Mouse (Mus musculus): ENCODE results near the gene Tmem239. TPM values are rescaled to one million over a fixed set of nuclear protein-coding genes. Genes with fewer than 3 reads are reported as not detected.

Tmem239 gene
- polyA plus RNA-seq, 1 experiment from 2014 or later = not detected

- Histone ChIP-seq H3K4me2 (ENCODE audit: low read length) (no peak overlapping the region), H3K9ac (ENCODE audit: low read depth, low read length) (no peak overlapping the region), H3K27me3 (ENCODE audit: control insufficient read depth, insufficient read depth, low read depth, low read length) (no peaks in the 10 kb centered on the region), H3K4me3 (ENCODE audit: low read depth, low read length) (no peak overlapping the region), H3K4me1 (ENCODE audit: control insufficient read depth, insufficient read depth, low read length) (peaks cover 21% of the 10 kb centered on the region), H3K9me3 (replicated peaks; ENCODE audit: control insufficient read depth, low read length, poor library complexity, severe bottlenecking) (no peaks in the 10 kb centered on the region), H3K27ac (ENCODE audit: low read length) (no peak overlapping the region), H3K36me3 (ENCODE audit: control insufficient read depth, insufficient read depth, low read length) (no peaks in the 10 kb centered on the region)
- 71% methylated on average over 6 of the region's 6 CpGs for WGBS
- ATAC-seq = no peak
Observed at GRCm38 (mm10) chr2:130454748-130455370, 48.6 kb downstream of the Tmem239 start.

Other genes starting within 250 kb of the Tmem239 start
- gene Snrpb, start 227.1 kb upstream of the Tmem239 start, polyA plus RNA-seq (2015; fragmentation: Nextera tagmentation; extraction: Ambion mirVana) = 286 and 305 TPM in 2 replicates
- gene Tmc2, start 211.3 kb upstream of the Tmem239 start, polyA plus RNA-seq (2015; fragmentation: Nextera tagmentation; extraction: Ambion mirVana) = not detected in 2 replicates
- 237 and 239 TPM in 2 replicates for gene Nop56, start 132.0 kb upstream of the Tmem239 start, polyA plus RNA-seq (2015; fragmentation: Nextera tagmentation; extraction: Ambion mirVana)
- gene Idh3b, start 121.9 kb upstream of the Tmem239 start, polyA plus RNA-seq (2015; fragmentation: Nextera tagmentation; extraction: Ambion mirVana) = 170 and 186 TPM in 2 replicates
- gene Ebf4, start 111.3 kb upstream of the Tmem239 start, polyA plus RNA-seq (2015; fragmentation: Nextera tagmentation; extraction: Ambion mirVana) = 3.7 and 4.6 TPM in 2 replicates
- 20.7 and 26.2 TPM in 2 replicates for gene Cpxm1, start 8.9 kb upstream of the Tmem239 start, polyA plus RNA-seq (2015; fragmentation: Nextera tagmentation; extraction: Ambion mirVana)
- gene Gm28372, start 1.2 kb upstream of the Tmem239 start, polyA plus RNA-seq (2015; fragmentation: Nextera tagmentation; extraction: Ambion mirVana) = 0.14 TPM in 1 of 2 replicates, not detected in the other
- 0.51 TPM in 1 of 2 replicates, not detected in the other for gene 1700020A23Rik, start 1.2 kb upstream of the Tmem239 start, polyA plus RNA-seq (2015; fragmentation: Nextera tagmentation; extraction: Ambion mirVana)
- gene Vps16, start 17.9 kb downstream of the Tmem239 start, polyA plus RNA-seq (2015; fragmentation: Nextera tagmentation; extraction: Ambion mirVana) = 99.2 and 110 TPM in 2 replicates
- gene Pced1a, start 18.2 kb downstream of the Tmem239 start, polyA plus RNA-seq (2015; fragmentation: Nextera tagmentation; extraction: Ambion mirVana) = 15.4 and 15.7 TPM in 2 replicates
- gene Ptpra, start 43.8 kb downstream of the Tmem239 start, polyA plus RNA-seq (2015; fragmentation: Nextera tagmentation; extraction: Ambion mirVana) = 137 and 144 TPM in 2 replicates
- 99.4 and 109 TPM in 2 replicates for gene Mrps26, start 157.3 kb downstream of the Tmem239 start, polyA plus RNA-seq (2015; fragmentation: Nextera tagmentation; extraction: Ambion mirVana)
- gene Oxt, start 169.7 kb downstream of the Tmem239 start, polyA plus RNA-seq (2015; fragmentation: Nextera tagmentation; extraction: Ambion mirVana) = 0.93 and 15.3 TPM in 2 replicates
- 76.0 and 77.8 TPM in 2 replicates for gene Avp, start 176.1 kb downstream of the Tmem239 start, polyA plus RNA-seq (2015; fragmentation: Nextera tagmentation; extraction: Ambion mirVana)
- gene Fastkd5, start 223.5 kb downstream of the Tmem239 start, polyA plus RNA-seq (2015; fragmentation: Nextera tagmentation; extraction: Ambion mirVana) = 10.2 and 11.4 TPM in 2 replicates
- gene Ubox5, start 223.6 kb downstream of the Tmem239 start, polyA plus RNA-seq (2015; fragmentation: Nextera tagmentation; extraction: Ambion mirVana) = 8.4 and 8.9 TPM in 2 replicates
- gene Lzts3, start 236.3 kb downstream of the Tmem239 start, polyA plus RNA-seq (2015; fragmentation: Nextera tagmentation; extraction: Ambion mirVana) = 17.7 and 20.7 TPM in 2 replicates

Measured in midbrain, embryonic 16.5 days (tissue).